Mouse (Mus musculus): ENCODE measurements around the gene Ap1b1.

DNA sequence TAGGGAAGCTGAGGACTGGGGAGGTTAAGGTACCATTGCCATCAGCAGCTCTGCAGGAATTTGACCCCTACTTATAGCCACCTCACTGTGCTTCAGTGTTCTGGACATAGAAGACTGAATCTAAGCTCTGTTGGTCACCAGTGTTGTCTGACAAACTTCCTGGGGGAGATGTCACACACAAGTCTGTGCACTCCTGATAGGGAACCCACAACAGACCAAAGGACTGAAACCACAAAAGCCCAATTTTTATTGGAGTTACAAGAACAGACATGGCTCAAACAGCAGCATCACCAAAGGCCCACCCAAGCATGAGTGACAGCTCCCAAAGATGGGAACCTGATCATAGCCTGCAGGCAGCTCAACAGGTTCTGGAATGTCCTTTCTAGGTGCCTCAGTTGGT is 80.4 kb downstream of the Ap1b1 start:
- TF ChIP-seq CTCF (IDR thresholded peaks at IDR 0.05; ENCODE audit: low read depth) (no peak), EP300 (IDR thresholded peaks at IDR 0.05; ENCODE audit: low read depth) (no peak)

Data from liver, embryonic 14.5 days (tissue).